8 mouse cellular contexts compared by ENCODE assay signal in genomic region chr17:47628851-47629676, GRCm38 (mm10). TPM values are rescaled to one million over a fixed set of nuclear protein-coding genes. Genes with fewer than 3 reads are reported as not detected.
DNase-seq lines count a peak whose midpoint lies in the region; ATAC-seq and TF ChIP-seq lines count a peak whose summit lies in the region.

No protein-coding gene starts in this region.

- H3K27ac ChIP-seq in embryonic facial prominence, embryonic 13.5 days = peak overlapping the region; percentile 93
- peak overlapping the region; percentile 90 for H3K27ac ChIP-seq in limb, embryonic 14.5 days (replicated peaks; ENCODE audit: low read depth, low read length)
- H3K27ac ChIP-seq in midbrain, postnatal 0 days (ENCODE audit: low read depth, low read length) = peak overlapping the region; percentile 87

- H3K9ac ChIP-seq in embryonic facial prominence, embryonic 13.5 days = peak overlapping the region; percentile 83
- peak overlapping the region; percentile 70 for H3K9ac ChIP-seq in limb, embryonic 14.5 days (ENCODE audit: low read depth, low read length, severe bottlenecking)
- H3K9ac ChIP-seq in midbrain, postnatal 0 days (replicated peaks; ENCODE audit: low read length, poor library complexity, severe bottlenecking) = peak overlapping the region; percentile 72

- 0 out of 2 replicates have a peak, but pooled peaks have one; percentile 31 for TF ChIP-seq POLR2A in limb, embryonic 14.5 days (IDR thresholded peaks at IDR 0.05; ENCODE audit: borderline replicate concordance, extremely low read depth, insufficient read depth, insufficient read length)

- DNase-seq in 3134 (ENCODE audit: extremely low read depth, insufficient read length, low spot score) = peak; percentile 96
- peak; percentile 96 to 98 for DNase-seq in adrenal gland, postnatal 36 days
- peak; percentile 90 for DNase-seq in heart, adult 8-10 months (ENCODE audit: low spot score)
- DNase-seq in kidney, adult 9 months = peak; percentile 95
- peak; percentile 94 for DNase-seq in limb, embryonic 14.5 days (ENCODE audit: low spot score)
- peak; percentile 97 for DNase-seq in midbrain, postnatal 0 days (ENCODE audit: low spot score)
- DNase-seq in spleen, postnatal 14 days (ENCODE audit: low spot score in 2 of 2) = peak; percentile 92 to 95

- no peaks in the 10 kb centered on the region for H3K9me3 ChIP-seq in embryonic facial prominence, embryonic 13.5 days
- no peaks in the 10 kb centered on the region for H3K9me3 ChIP-seq in limb, embryonic 14.5 days (ENCODE audit: control insufficient read depth, low read length)
- no peaks in the 10 kb centered on the region for H3K9me3 ChIP-seq in midbrain, postnatal 0 days (ENCODE audit: low read length)

- peak; percentile 92 for ATAC-seq in embryonic facial prominence, embryonic 13.5 days (ENCODE audit: insufficient number of reproducible peaks, insufficient read depth, low FRiP score, low TSS enrichment, low read depth)
- ATAC-seq in limb, embryonic 14.5 days (ENCODE audit: low FRiP score, low read depth) = peak; percentile 94
- peak; percentile 95 for ATAC-seq in midbrain, postnatal 0 days (ENCODE audit: low FRiP score)

- no peaks in the 10 kb centered on the region for H3K27me3 ChIP-seq in embryonic facial prominence, embryonic 13.5 days
- no peaks in the 10 kb centered on the region for H3K27me3 ChIP-seq in limb, embryonic 14.5 days (ENCODE audit: control insufficient read depth, insufficient read depth, low read length)
- no peaks in the 10 kb centered on the region for H3K27me3 ChIP-seq in midbrain, postnatal 0 days (ENCODE audit: insufficient read depth, low read length)

- H3K4me3 ChIP-seq in embryonic facial prominence, embryonic 13.5 days = peak overlapping the region; percentile 69
- H3K4me3 ChIP-seq in limb, embryonic 14.5 days (replicated peaks; ENCODE audit: low read length) = peak overlapping the region; percentile 67
- H3K4me3 ChIP-seq in midbrain, postnatal 0 days (ENCODE audit: low read depth, low read length) = peak overlapping the region; percentile 70

- H3K36me3 ChIP-seq in embryonic facial prominence, embryonic 13.5 days = peaks cover 25% of the 10 kb centered on the region
- peaks cover 18% of the 10 kb centered on the region for H3K36me3 ChIP-seq in limb, embryonic 14.5 days (ENCODE audit: control insufficient read depth, insufficient read depth, low read length)
- H3K36me3 ChIP-seq in midbrain, postnatal 0 days (ENCODE audit: insufficient read depth, low read length) = peaks cover 9% of the 10 kb centered on the region

- 0 out of 2 replicates have a peak, but pooled peaks have one; percentile 1 for TF ChIP-seq CTCF in midbrain, postnatal 0 days (IDR thresholded peaks at IDR 0.05)

- peak overlapping the region; percentile 95 for H3K4me2 ChIP-seq in embryonic facial prominence, embryonic 13.5 days
- peak overlapping the region; percentile 84 for H3K4me2 ChIP-seq in limb, embryonic 14.5 days (replicated peaks; ENCODE audit: low read depth, low read length, severe bottlenecking)
- peak overlapping the region; percentile 86 for H3K4me2 ChIP-seq in midbrain, postnatal 0 days (ENCODE audit: low read depth, low read length, poor library complexity, severe bottlenecking)

- WGBS in embryonic facial prominence, embryonic 13.5 days = under 1% methylated on average over 63 of the region's 63 CpGs
- WGBS in limb, embryonic 14.5 days = under 1% methylated on average over 61 of the region's 63 CpGs
- WGBS in midbrain, postnatal 0 days = under 1% methylated on average over 54 of the region's 63 CpGs

- H3K4me1 ChIP-seq in embryonic facial prominence, embryonic 13.5 days = peaks cover 37% of the 10 kb centered on the region
- H3K4me1 ChIP-seq in limb, embryonic 14.5 days (ENCODE audit: control insufficient read depth, insufficient read depth, low read length) = peaks cover 12% of the 10 kb centered on the region
- peaks cover 7% of the 10 kb centered on the region; the same call in 1 of the 2 replicates for H3K4me1 ChIP-seq in midbrain, postnatal 0 days (ENCODE audit: insufficient read depth, low read length)

RNA-seq across cellular contexts. Expression of gene Usp49, which starts 1.4 kb away (rescaled TPM):
- 1 to 10 TPM; 4.1 to 5.6 TPM for total RNA-seq in adrenal gland, postnatal 36 days (2021)
- 6.2 and 6.4 TPM in 2 replicates for polyA plus RNA-seq in embryonic facial prominence, embryonic 13.5 days (2015; fragmentation: Nextera tagmentation; extraction: Ambion mirVana)
- total RNA-seq in heart, adult 8-10 months (2022) = 1 to 10 TPM; 3.4 to 4.6 (median 3.7) TPM
- polyA plus RNA-seq in limb, embryonic 14.5 days (2012; rRNA removed) = 17.6 and 20.8 TPM in 2 replicates
- polyA plus RNA-seq in limb, embryonic 14.5 days (2014; fragmentation: Nextera tagmentation; extraction: Ambion mirVana) = 5.0 and 5.2 TPM in 2 replicates
- 24.3 and 24.4 TPM in 2 replicates for total RNA-seq in midbrain, postnatal 0 days (2014; rRNA removed)
- 3.7 and 3.9 TPM in 2 replicates for polyA plus RNA-seq in midbrain, postnatal 0 days (2015; fragmentation: Nextera tagmentation; extraction: Ambion mirVana)

RNA-seq across cellular contexts. Expression of gene Gm20517, which starts 17.7 kb away (rescaled TPM):
- 1 to 10 TPM; 3.4 to 3.7 TPM for total RNA-seq in adrenal gland, postnatal 36 days (2021)
- 0.96 and 2.4 TPM in 2 replicates for polyA plus RNA-seq in embryonic facial prominence, embryonic 13.5 days (2015; fragmentation: Nextera tagmentation; extraction: Ambion mirVana)
- 1 to 10 TPM in 3 of 4 experiments, under 1 TPM in 1; 0.35 to 5.1 (median 2.0) TPM for total RNA-seq in heart, adult 8-10 months (2022)
- polyA plus RNA-seq in limb, embryonic 14.5 days (2012; rRNA removed) = 1.3 and 1.4 TPM in 2 replicates
- 0.72 and 1.4 TPM in 2 replicates for polyA plus RNA-seq in limb, embryonic 14.5 days (2014; fragmentation: Nextera tagmentation; extraction: Ambion mirVana)
- 3.2 and 8.0 TPM in 2 replicates for total RNA-seq in midbrain, postnatal 0 days (2014; rRNA removed)
- 0.96 and 1.1 TPM in 2 replicates for polyA plus RNA-seq in midbrain, postnatal 0 days (2015; fragmentation: Nextera tagmentation; extraction: Ambion mirVana)

RNA-seq across cellular contexts. Expression of gene Med20, which starts 17.7 kb away (rescaled TPM):
- 10 to 100 TPM; 39.5 to 40.0 TPM for total RNA-seq in adrenal gland, postnatal 36 days (2021)
- polyA plus RNA-seq in embryonic facial prominence, embryonic 13.5 days (2015; fragmentation: Nextera tagmentation; extraction: Ambion mirVana) = 52.9 and 60.1 TPM in 2 replicates
- total RNA-seq in heart, adult 8-10 months (2022) = 10 to 100 TPM; 15.7 to 19.9 (median 18.1) TPM
- 59.5 and 64.7 TPM in 2 replicates for polyA plus RNA-seq in limb, embryonic 14.5 days (2012; rRNA removed)
- 50.6 and 55.0 TPM in 2 replicates for polyA plus RNA-seq in limb, embryonic 14.5 days (2014; fragmentation: Nextera tagmentation; extraction: Ambion mirVana)
- total RNA-seq in midbrain, postnatal 0 days (2014; rRNA removed) = 33.8 and 44.7 TPM in 2 replicates
- polyA plus RNA-seq in midbrain, postnatal 0 days (2015; fragmentation: Nextera tagmentation; extraction: Ambion mirVana) = 32.4 TPM in 2 replicates

RNA-seq across cellular contexts. Expression of gene Bysl, which starts 17.8 kb away (rescaled TPM):
- total RNA-seq in adrenal gland, postnatal 36 days (2021) = 10 to 100 TPM; 18.7 to 24.8 TPM
- polyA plus RNA-seq in embryonic facial prominence, embryonic 13.5 days (2015; fragmentation: Nextera tagmentation; extraction: Ambion mirVana) = 23.0 and 26.6 TPM in 2 replicates
- total RNA-seq in heart, adult 8-10 months (2022) = 10 to 100 TPM; 14.2 to 16.9 (median 15.9) TPM
- 19.5 and 20.4 TPM in 2 replicates for polyA plus RNA-seq in limb, embryonic 14.5 days (2012; rRNA removed)
- polyA plus RNA-seq in limb, embryonic 14.5 days (2014; fragmentation: Nextera tagmentation; extraction: Ambion mirVana) = 20.6 and 24.0 TPM in 2 replicates
- total RNA-seq in midbrain, postnatal 0 days (2014; rRNA removed) = 25.8 and 26.0 TPM in 2 replicates
- 31.9 and 33.1 TPM in 2 replicates for polyA plus RNA-seq in midbrain, postnatal 0 days (2015; fragmentation: Nextera tagmentation; extraction: Ambion mirVana)

RNA-seq across cellular contexts. Expression of gene Tomm6, which starts 59.1 kb away (rescaled TPM):
- 100 to 1,000 TPM; 229 to 241 TPM for total RNA-seq in adrenal gland, postnatal 36 days (2021)
- polyA plus RNA-seq in embryonic facial prominence, embryonic 13.5 days (2015; fragmentation: Nextera tagmentation; extraction: Ambion mirVana) = 412 and 418 TPM in 2 replicates
- total RNA-seq in heart, adult 8-10 months (2022) = 100 to 1,000 TPM; 103 to 121 (median 114) TPM
- 106 and 130 TPM in 2 replicates for polyA plus RNA-seq in limb, embryonic 14.5 days (2012; rRNA removed)
- 409 and 415 TPM in 2 replicates for polyA plus RNA-seq in limb, embryonic 14.5 days (2014; fragmentation: Nextera tagmentation; extraction: Ambion mirVana)
- total RNA-seq in midbrain, postnatal 0 days (2014; rRNA removed) = 117 and 136 TPM in 2 replicates
- polyA plus RNA-seq in midbrain, postnatal 0 days (2015; fragmentation: Nextera tagmentation; extraction: Ambion mirVana) = 334 and 339 TPM in 2 replicates

Comparison
In these comparisons a context has a peak if more than half of its experiments do, and no peak if none do; other contexts are left out.
1. Peak in every context shown above with its lines: DNase-seq, ATAC-seq, H3K4me3 ChIP-seq and H3K27ac ChIP-seq.